Mouse (Mus musculus) cerebellum, adult 8-10 months (tissue): ENCODE measurements around the gene Paox.

Experiments
- DNase-seq: peaks from one replicate; pipeline ENCODE4 v3.0.0; 2022

The Paox gene

DNA sequence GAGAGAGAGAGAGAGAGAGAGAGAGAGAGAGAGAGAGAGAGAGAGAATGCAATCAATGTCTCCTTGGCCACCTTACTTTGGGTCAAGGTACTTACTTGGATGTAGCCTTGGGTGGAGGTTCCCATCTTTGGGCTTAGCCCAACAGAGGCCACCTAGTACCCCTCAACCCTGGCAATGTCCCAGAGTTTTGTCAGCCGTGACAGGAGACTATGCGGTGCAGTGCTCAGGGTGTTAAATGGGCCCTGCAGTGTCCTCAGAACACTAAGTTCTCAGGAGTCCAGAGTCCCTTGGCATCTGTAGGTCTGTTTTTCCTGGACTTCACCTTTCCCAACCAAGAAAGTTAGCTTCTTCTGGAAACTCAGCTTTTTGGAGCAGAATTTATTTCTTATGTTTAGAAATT is 63.6 kb downstream of the Paox start:
- DNase-seq, result no peak

- no peak for DNase-seq
Measured at GRCm38 (mm10) chr7:140180692-140181091, 65.1 kb downstream of the Paox start.

GRCm38 (mm10) chr7:140184206-140184605 is 68.6 kb downstream of the Paox start:
- DNase-seq, result no peak
